Mouse (Mus musculus) liver, adult 2 months (tissue): ENCODE measurements at regions not wholly inside any gene's neighbourhood (a gene's known extent, or its start where the extent isn't known, plus 50 kb on each side); places are given as distances from the start of the nearest gene placed in this dataset.
A peak's percentile ranks its signal among the peaks of the same experiment; 100 is the strongest.

Experiments used
- DNase-seq: peaks from one replicate; pipeline ENCODE4 v3.0.0-alpha.2; 2011; ENCODE audit warnings: low read depth, low spot score; ENCODE audit errors: extremely low read depth
- H3K27ac ChIP-seq: fragments of 200-500 bp; replicated peaks from 2 replicates; pipeline ENCODE4 v1.5.1; 2012; ENCODE audit warnings: low read depth, mild to moderate bottlenecking, control low read depth, inconsistent platforms, low read length; ENCODE audit not compliant: insufficient read depth
- H3K27me3 ChIP-seq: fragments of 200-500 bp; 2 replicates; pipeline ENCODE4 v1.6.1; 2012; ENCODE audit warnings: mild to moderate bottlenecking, moderate library complexity, low read length, inconsistent platforms; ENCODE audit not compliant: control insufficient read depth, insufficient read depth
- H3K36me3 ChIP-seq: fragments of 200-500 bp; 2 replicates; pipeline ENCODE4 v1.6.1; 2012; ENCODE audit warnings: low read length, inconsistent platforms; ENCODE audit not compliant: control insufficient read depth, insufficient read depth
- H3K4me1 ChIP-seq: fragments of 200-500 bp; 2 replicates; pipeline ENCODE4 v1.6.1; 2011; ENCODE audit warnings: low read length; ENCODE audit not compliant: control insufficient read depth, insufficient read depth
- H3K4me3 ChIP-seq: fragments of 200-500 bp; 2 replicates; pipeline ENCODE4 v1.5.1; 2011; ENCODE audit warnings: low read depth, mild to moderate bottlenecking, control low read depth, low read length, moderate library complexity; ENCODE audit not compliant: insufficient read depth
- H3K79me2 ChIP-seq: fragments of 200-500 bp; 2 replicates; pipeline ENCODE4 v1.6.1; 2012; ENCODE audit warnings: inconsistent platforms, mild to moderate bottlenecking, low read length, moderate library complexity; ENCODE audit not compliant: control insufficient read depth, insufficient read depth
- H3K9ac ChIP-seq: fragments of 200-500 bp; 2 replicates; pipeline ENCODE4 v1.6.1; 2012; ENCODE audit warnings: low read depth, mild to moderate bottlenecking, control low read depth, inconsistent platforms, low read length
- CTCF ChIP-seq: fragments of 200-500 bp; IDR thresholded peaks from 2 replicates; pipeline ENCODE4 v1.5.1; 2011; ENCODE audit warnings: low read depth, low read length, control low read depth
- POLR2A ChIP-seq: fragments of 200-500 bp; IDR thresholded peaks from 2 replicates; pipeline ENCODE4 v1.6.1; 2011; ENCODE audit warnings: low read length, control low read depth; ENCODE audit not compliant: insufficient read depth; ENCODE audit errors: extremely low read depth
- WGBS: fragments of 180-500 bp; shearing (Covaris S2); methylation state at CpG from one replicate; pipeline ENCODE4 v1.1.7; 2018; 5-methylcytosine and 5-hydroxymethylcytosine counted together

DNA sequence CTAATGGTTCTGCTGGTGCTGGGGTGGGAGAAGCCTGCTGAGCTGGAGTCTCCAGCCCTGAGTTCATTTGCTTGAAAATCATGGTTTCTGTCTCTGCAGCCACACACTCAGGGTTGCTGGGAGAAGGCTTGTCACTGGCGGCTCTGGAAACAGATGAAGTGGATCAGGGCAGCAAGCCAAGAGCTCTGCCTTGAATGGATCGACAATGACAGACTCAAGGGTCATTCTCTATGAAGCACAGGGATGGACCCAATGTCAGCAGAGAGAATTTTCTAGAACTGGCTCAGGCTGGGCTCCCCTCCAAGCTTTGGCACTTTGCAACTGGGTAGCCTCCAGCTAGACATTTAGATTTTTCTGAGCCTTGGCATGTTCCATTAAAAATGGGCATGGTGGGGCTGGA lies 184.7 kb upstream of the Mocs1 start:
- TF ChIP-seq CTCF (no peak), POLR2A (no peak)
- peak; percentile 34 for DNase-seq
- H3K4me1 ChIP-seq, result no peaks in the 10 kb centered on the region; the same call in 1 of the 2 replicates
- no peak overlapping the region for H3K27ac ChIP-seq
- H3K27me3 ChIP-seq, result no peaks in the 10 kb centered on the region
- H3K79me2 ChIP-seq, result no peaks in the 10 kb centered on the region
- 22% methylated on average over 2 of the region's 2 CpGs for WGBS
- no peak overlapping the region for H3K4me3 ChIP-seq
- H3K9ac ChIP-seq, result no peak overlapping the region
- H3K36me3 ChIP-seq, result no peaks in the 10 kb centered on the region

DNA sequence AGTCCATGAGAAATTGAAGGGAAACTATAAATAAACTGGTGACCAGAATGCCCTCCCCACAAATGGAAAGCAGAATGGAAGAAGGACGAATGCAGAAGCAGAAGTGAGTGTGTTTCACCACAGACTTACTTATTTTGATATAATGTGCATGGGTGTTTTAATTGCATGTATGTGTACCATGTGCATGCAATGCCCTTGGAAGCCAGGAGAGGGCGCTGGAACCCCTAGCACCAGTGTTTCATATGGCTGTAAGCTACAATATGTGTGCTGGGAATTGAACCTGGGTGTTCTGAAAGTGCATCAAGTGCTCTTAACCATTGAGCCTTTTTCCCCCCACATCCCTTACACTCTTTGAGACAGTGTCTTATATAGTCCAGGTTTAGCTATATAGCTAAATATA lies 183.1 kb upstream of the Mocs1 start:
- Histone ChIP-seq H3K4me1 (no peaks in the 10 kb centered on the region; the same call in 1 of the 2 replicates), H3K36me3 (no peaks in the 10 kb centered on the region), H3K79me2 (no peaks in the 10 kb centered on the region), H3K4me3 (no peak overlapping the region), H3K27ac (no peak overlapping the region), H3K9ac (no peak overlapping the region), H3K27me3 (no peaks in the 10 kb centered on the region)
- 54% methylated on average over 2 of the region's 2 CpGs for WGBS
- TF ChIP-seq CTCF (peak; percentile 18; the same call in 1 of the 2 replicates), POLR2A (no peak)
- no peak for DNase-seq

DNA sequence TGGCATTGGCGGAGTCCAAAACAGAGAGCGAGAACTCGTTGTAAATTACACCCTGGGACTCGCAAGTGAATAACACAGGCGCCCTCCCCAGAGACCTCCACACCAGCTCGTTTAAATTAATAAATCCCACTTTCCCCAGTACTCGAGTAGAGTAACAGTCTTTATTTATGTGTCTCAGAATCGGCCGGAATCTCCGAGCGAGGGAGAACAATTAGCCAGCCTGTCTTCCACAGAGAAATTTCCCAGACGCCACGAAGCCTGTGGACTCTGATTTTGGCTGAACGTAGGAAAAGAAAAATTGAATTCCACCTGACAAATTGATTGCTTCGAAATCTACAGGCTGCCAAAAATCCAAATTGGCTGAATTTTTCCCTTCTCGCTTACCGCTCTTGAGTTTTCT lies 180.9 kb upstream of the Mocs1 start:
- Histone ChIP-seq H3K27me3 (no peaks in the 10 kb centered on the region), H3K4me1 (no peaks in the 10 kb centered on the region; the same call in 1 of the 2 replicates), H3K36me3 (no peaks in the 10 kb centered on the region), H3K9ac (no peak overlapping the region), H3K27ac (no peak overlapping the region), H3K79me2 (no peaks in the 10 kb centered on the region), H3K4me3 (no peak overlapping the region)
- TF ChIP-seq POLR2A, result no peak
- TF ChIP-seq CTCF, result no peak
- WGBS, result 82% methylated on average over 17 of the region's 17 CpGs
- DNase-seq, result no peak

DNA sequence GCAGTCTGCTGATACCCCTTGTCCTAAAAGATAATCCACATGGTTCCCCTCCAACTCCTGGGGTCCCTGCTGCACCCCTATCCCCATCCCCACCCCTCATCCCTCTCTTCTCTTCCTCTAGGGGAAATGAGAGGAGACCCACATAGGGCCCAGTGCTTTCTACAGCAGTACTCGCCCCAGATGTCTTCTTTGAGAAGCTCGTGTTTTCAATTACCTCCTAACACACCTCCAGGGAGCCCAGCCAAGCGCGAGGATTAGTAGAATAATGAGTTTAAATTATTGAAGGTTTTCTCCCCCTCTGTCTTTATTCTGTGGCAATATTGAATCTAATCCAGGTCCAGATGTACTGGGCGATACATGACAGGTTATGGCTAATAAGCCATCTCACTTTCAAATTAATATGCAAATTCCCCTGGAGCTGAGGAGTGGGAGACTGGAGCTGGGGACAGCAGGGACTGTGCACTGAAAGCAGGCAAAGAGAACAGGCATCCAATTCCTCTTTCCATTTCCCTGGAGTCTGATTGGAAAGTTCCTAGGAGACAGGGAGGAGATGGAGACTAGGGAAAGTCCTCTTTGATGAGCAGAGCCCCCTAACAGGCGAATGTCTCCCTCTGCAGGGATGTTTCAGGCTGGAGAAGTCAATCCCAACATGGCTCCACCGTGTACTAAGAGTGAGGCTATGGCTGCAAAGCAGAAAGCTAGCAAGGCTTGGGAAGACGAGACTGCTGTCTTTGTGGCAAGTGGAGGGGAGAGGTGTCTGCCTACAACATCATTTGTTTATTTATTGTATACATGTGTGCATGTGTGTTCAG lies 177.2 kb upstream of the Mocs1 start:
- TF ChIP-seq CTCF (no peak), POLR2A (no peak)
- no peak for DNase-seq
- no peak overlapping the region for H3K4me3 ChIP-seq
- no peaks in the 10 kb centered on the region for H3K79me2 ChIP-seq
- H3K36me3 ChIP-seq, result no peaks in the 10 kb centered on the region
- H3K4me1 ChIP-seq, result no peaks in the 10 kb centered on the region
- no peak overlapping the region for H3K27ac ChIP-seq
- 80% methylated on average over 8 of the region's 8 CpGs for WGBS
- H3K27me3 ChIP-seq, result no peaks in the 10 kb centered on the region
- no peak overlapping the region for H3K9ac ChIP-seq

DNA sequence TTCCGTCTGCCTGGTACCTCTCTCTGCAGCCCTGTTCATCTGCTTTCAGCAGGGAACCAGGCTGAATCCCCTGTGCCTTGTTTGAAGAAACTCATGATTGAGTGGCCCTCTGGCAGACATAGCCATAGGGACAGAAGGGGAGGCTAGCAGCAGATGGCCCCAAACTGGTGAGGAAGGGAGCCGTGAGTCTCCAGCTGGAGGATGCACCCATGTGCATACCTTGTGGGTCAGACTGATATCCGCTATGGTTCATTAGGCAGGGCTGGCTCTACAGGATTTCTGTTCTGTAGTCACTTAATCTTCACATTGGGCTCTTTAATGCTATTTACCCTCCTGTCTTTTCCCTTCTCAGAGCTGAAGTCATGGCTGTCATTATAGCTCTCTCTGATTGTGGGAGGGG lies 175.9 kb upstream of the Mocs1 start:
- WGBS, result 91% methylated on average over 3 of the region's 3 CpGs
- no peak for DNase-seq
- H3K27ac ChIP-seq, result no peak overlapping the region
- no peak overlapping the region for H3K4me3 ChIP-seq
- H3K36me3 ChIP-seq, result no peaks in the 10 kb centered on the region
- H3K79me2 ChIP-seq, result no peaks in the 10 kb centered on the region
- no peaks in the 10 kb centered on the region for H3K4me1 ChIP-seq
- no peak overlapping the region for H3K9ac ChIP-seq
- no peaks in the 10 kb centered on the region for H3K27me3 ChIP-seq
- TF ChIP-seq POLR2A, result no peak

DNA sequence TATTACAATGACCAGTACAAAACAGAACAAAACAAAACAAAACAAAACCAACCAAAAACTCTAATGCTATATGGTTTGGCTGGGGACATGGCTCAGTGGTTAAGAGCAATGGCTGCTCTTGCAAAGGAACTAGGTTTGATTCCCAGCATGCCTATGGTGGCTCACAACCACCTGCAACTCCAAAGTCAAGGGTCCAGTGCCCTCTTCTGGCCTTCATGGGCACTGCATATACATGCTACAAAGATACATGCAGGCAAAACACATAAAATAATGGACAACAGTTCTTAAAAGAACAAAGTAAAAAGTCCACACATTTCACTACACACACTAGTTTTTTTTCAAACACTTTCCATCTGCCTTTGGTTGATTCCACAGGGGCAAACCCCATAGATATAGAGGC lies 169.7 kb upstream of the Mocs1 start:
- no peak overlapping the region for H3K4me3 ChIP-seq
- TF ChIP-seq POLR2A (no peak), CTCF (peak; percentile 30; the same call in 1 of the 2 replicates)
- H3K27ac ChIP-seq, result no peak overlapping the region
- no peaks in the 10 kb centered on the region for H3K36me3 ChIP-seq
- no peak for DNase-seq
- H3K79me2 ChIP-seq, result no peaks in the 10 kb centered on the region
- no peaks in the 10 kb centered on the region for H3K4me1 ChIP-seq
- no peak overlapping the region for H3K9ac ChIP-seq
- no peaks in the 10 kb centered on the region for H3K27me3 ChIP-seq
